Mouse (Mus musculus) bone marrow, adult 2 months (tissue): ENCODE measurements around the gene Hddc3.

Source experiments
- CTCF ChIP-seq: fragments of 200-500 bp; IDR thresholded peaks from 2 replicates; pipeline ENCODE4 v1.5.1; 2011; ENCODE audit warnings: low read length, control low read depth; ENCODE audit not compliant: control insufficient read depth, insufficient read depth
- POLR2A ChIP-seq: fragments of 200-500 bp; IDR thresholded peaks from 2 replicates; pipeline ENCODE4 v1.6.1; 2011; ENCODE audit warnings: low read depth, mild to moderate bottlenecking, control low read depth, low read length, borderline replicate concordance; ENCODE audit not compliant: control insufficient read depth

DNA sequence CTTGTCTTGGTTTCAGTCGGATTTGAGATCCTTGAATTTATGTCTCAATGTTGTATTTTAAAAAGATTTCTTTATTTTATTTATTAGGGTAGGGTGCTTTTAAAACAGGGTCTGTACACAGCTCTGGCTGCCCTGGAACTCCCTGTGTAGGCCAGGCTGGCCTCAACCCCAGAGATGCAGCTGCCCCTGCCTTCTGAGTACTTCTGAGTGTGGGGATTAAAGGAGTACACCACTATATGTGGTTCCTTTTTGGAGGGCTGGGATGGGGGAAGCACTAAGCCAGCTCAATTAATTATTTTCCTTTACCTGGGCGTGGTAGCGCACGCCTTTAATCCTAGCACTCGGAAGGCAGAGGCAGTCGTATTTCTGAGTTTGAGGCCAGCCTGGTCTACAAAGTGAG is 46.4 kb upstream of the Hddc3 start:
- no peak for TF ChIP-seq CTCF
- TF ChIP-seq POLR2A: no peak
